Mouse (Mus musculus) gastrocnemius, adult 2 months (tissue): ENCODE measurements at regions not wholly inside any gene's neighbourhood (a gene's known extent, or its start where the extent isn't known, plus 50 kb on each side); places are given as distances from the start of the nearest gene placed in this dataset.

ENCODE experiments used
- DNase-seq: peaks from one replicate; pipeline ENCODE4 v3.0.0; 2022
- H3K27ac ChIP-seq: fragments of 200-600 bp; 2 replicates; pipeline ENCODE4 v1.8.1; 2022; ENCODE audit warnings: mild to moderate bottlenecking
- H3K4me3 ChIP-seq: fragments of 200-600 bp; 2 replicates; pipeline ENCODE4 v1.8.1; 2022; ENCODE audit warnings: mild to moderate bottlenecking, moderate library complexity
- CTCF ChIP-seq: fragments of 200-600 bp; IDR thresholded peaks from 2 replicates; pipeline ENCODE4 v1.8.1; 2022; ENCODE audit warnings: antibody characterized with exemption, mild to moderate bottlenecking, moderate library complexity
- intact Hi-C: fragments of 180-260 bp; cut with DNase I; formaldehyde crosslinking; loops from one replicate; pipeline ENCODE4 v1.15.1; 2025

GRCm38 (mm10) chr2:57934062-57934822 lies 63.4 kb upstream of the Galnt5 start:
- H3K27ac ChIP-seq = no peak overlapping the region
- intact Hi-C loops = no loop called here
- H3K4me3 ChIP-seq = no peak overlapping the region
- TF ChIP-seq CTCF = peak; percentile 30; the same call in 1 of the 2 replicates
- DNase-seq = no peak
